Mouse (Mus musculus) liver, postnatal 0 days (tissue): Measurements from ENCODE around the gene Slc16a3. TPM values are rescaled to one million over a fixed set of nuclear protein-coding genes. Genes with fewer than 3 reads are reported as not detected.

Experiments
- ATAC-seq: fragments of 200-750 bp; cut with Nextera tagmentation; 2 replicates; pipeline ENCODE4 v1.8.0; 2017; ENCODE audit warnings: mild to moderate bottlenecking, moderate library complexity
- DNase-seq: peaks from one replicate; pipeline ENCODE4 v3.0.0-alpha.2; 2016
- H3K27ac ChIP-seq: fragments of 300-500 bp; sonication (generic); 2 replicates; pipeline ENCODE4 v1.5.1; 2014; ENCODE audit warnings: antibody characterized with exemption, moderate library complexity, mild to moderate bottlenecking, low read depth
- H3K27me3 ChIP-seq: fragments of 300-500 bp; sonication (generic); 2 replicates; pipeline ENCODE4 v1.6.1; 2014; ENCODE audit warnings: low read length, control low read depth, mixed read lengths; ENCODE audit not compliant: insufficient read depth
- H3K36me3 ChIP-seq: fragments of 300-500 bp; sonication (generic); replicated peaks from 2 replicates; pipeline ENCODE4 v1.6.1; 2014; ENCODE audit warnings: mild to moderate bottlenecking, control low read depth, low read length, moderate library complexity, mixed read lengths; ENCODE audit not compliant: insufficient read depth
- H3K4me1 ChIP-seq: fragments of 300-500 bp; sonication (generic); 2 replicates; pipeline ENCODE4 v1.6.1; 2014; ENCODE audit warnings: antibody characterized with exemption, mild to moderate bottlenecking, control low read depth; ENCODE audit not compliant: insufficient read depth
- H3K4me2 ChIP-seq: fragments of 300-500 bp; sonication (generic); 2 replicates; pipeline ENCODE4 v1.6.1; 2014; ENCODE audit warnings: low read depth, mild to moderate bottlenecking, low read length, moderate library complexity, mixed read lengths
- H3K4me3 ChIP-seq: fragments of 300-500 bp; sonication (generic); 2 replicates; pipeline ENCODE4 v1.5.1; 2014; ENCODE audit warnings: low read depth, low read length
- H3K9ac ChIP-seq: fragments of 300-500 bp; sonication (generic); replicated peaks from 2 replicates; pipeline ENCODE4 v1.6.1; 2014; ENCODE audit warnings: mild to moderate bottlenecking, moderate library complexity
- H3K9me3 ChIP-seq: fragments of 300-500 bp; sonication (generic); 2 replicates; pipeline ENCODE4 v1.6.1; 2016; ENCODE audit warnings: mild to moderate bottlenecking, control low read depth, low read length, mixed read lengths
- CTCF ChIP-seq: sonication (generic); IDR thresholded peaks from 2 replicates; pipeline ENCODE4 v1.5.1; 2016; ENCODE audit warnings: antibody characterized with exemption, low read depth
- EP300 ChIP-seq: IDR thresholded peaks from 2 replicates; pipeline ENCODE4 v1.6.1; 2016; ENCODE audit warnings: antibody characterized with exemption, low read depth, mild to moderate bottlenecking
- WGBS: fragments of 180-500 bp; shearing (Covaris S2); extraction: QIAGEN DNeasy Blood & Tissue Kit; methylation state at CpG from one replicate; pipeline ENCODE4 v1.1.7; 2014; ENCODE audit not compliant: insufficient replicate concordance; 5-methylcytosine and 5-hydroxymethylcytosine counted together
- polyA plus RNA-seq: library from polyadenylated mRNA; unstranded; fragments of >200 nt; fragmentation: Nextera tagmentation; extraction: Ambion mirVana; gene quantifications from 2 replicates; pipeline ENCODE4 v1.2.1, GENCODE M21; 2015

The Slc16a3 gene
- polyA plus RNA-seq, 1 experiment from 2014 or later, result 13.9 TPM

GRCm38 (mm10) chr11:120904561-120904960 is 43.7 kb upstream of the Slc16a3 start:
- Histone ChIP-seq H3K4me3 (no peak overlapping the region), H3K27ac (no peak overlapping the region), H3K4me2 (no peak overlapping the region), H3K27me3 (no peaks in the 10 kb centered on the region), H3K9ac (no peak overlapping the region), H3K4me1 (peaks cover 33% of the 10 kb centered on the region), H3K9me3 (no peaks in the 10 kb centered on the region), H3K36me3 (no peaks in the 10 kb centered on the region)
- TF ChIP-seq EP300 (no peak), CTCF (no peak)
- WGBS, result 91% methylated on average over 3 of the region's 3 CpGs
- ATAC-seq, result no peak
- DNase-seq, result no peak

- ATAC-seq, result peak; percentile 82
- WGBS, result 0% methylated on average over 1 of the region's 1 CpGs
- H3K9ac ChIP-seq, result no peak overlapping the region
Observed at GRCm38 (mm10) chr11:120905430-120905873, 42.8 kb upstream of the Slc16a3 start.

GRCm38 (mm10) chr11:120913796-120914195 is 34.5 kb upstream of the Slc16a3 start:
- Histone ChIP-seq H3K9ac (no peak overlapping the region), H3K4me2 (no peak overlapping the region), H3K27ac (no peak overlapping the region), H3K36me3 (no peaks in the 10 kb centered on the region; the same call in 1 of the 2 replicates), H3K4me3 (no peak overlapping the region), H3K27me3 (no peaks in the 10 kb centered on the region), H3K4me1 (peaks cover 3% of the 10 kb centered on the region; the same call in 1 of the 2 replicates), H3K9me3 (no peaks in the 10 kb centered on the region)
- ATAC-seq, result no peak
- 89% methylated on average over 4 of the region's 4 CpGs for WGBS
- no peak for DNase-seq
- TF ChIP-seq CTCF (no peak), EP300 (no peak)

More at GRCm38 (mm10) chr11:120905430-120905873, 42.8 kb upstream of the Slc16a3 start:
- Histone ChIP-seq H3K4me1 (peaks cover 30% of the 10 kb centered on the region), H3K4me2 (no peak overlapping the region), H3K36me3 (no peaks in the 10 kb centered on the region), H3K27ac (no peak overlapping the region), H3K9me3 (no peaks in the 10 kb centered on the region), H3K4me3 (no peak overlapping the region), H3K27me3 (no peaks in the 10 kb centered on the region)
- peak; percentile 88 for DNase-seq
- TF ChIP-seq EP300 (no peak), CTCF (peak; percentile 100)

- ATAC-seq (no peak), DNase-seq (peak; percentile 54)
- 36% methylated on average over 3 of the region's 3 CpGs for WGBS
- Histone ChIP-seq H3K4me3 (no peak overlapping the region), H3K36me3 (peaks cover 4% of the 10 kb centered on the region), H3K4me1 (peaks cover 3% of the 10 kb centered on the region; the same call in 1 of the 2 replicates), H3K9ac (no peak overlapping the region), H3K9me3 (no peaks in the 10 kb centered on the region), H3K27me3 (no peaks in the 10 kb centered on the region), H3K27ac (0 out of 2 replicates have a peak overlapping the region, but pooled peaks have one; percentile 31), H3K4me2 (no peak overlapping the region)
- peak; percentile 35; the same call in 1 of the 2 replicates for TF ChIP-seq EP300
- no peak for TF ChIP-seq CTCF
Observed at GRCm38 (mm10) chr11:120916477-120916876, 31.8 kb upstream of the Slc16a3 start.

- 93% methylated on average over 5 of the region's 5 CpGs for WGBS
- H3K4me2 ChIP-seq, result no peak overlapping the region
- no peaks in the 10 kb centered on the region for H3K27me3 ChIP-seq
- no peak for DNase-seq
- H3K4me3 ChIP-seq, result no peak overlapping the region
- ATAC-seq, result no peak
- peaks cover 4% of the 10 kb centered on the region for H3K36me3 ChIP-seq
- H3K27ac ChIP-seq, result no peak overlapping the region
- no peaks in the 10 kb centered on the region for H3K9me3 ChIP-seq
- H3K4me1 ChIP-seq, result peaks cover 3% of the 10 kb centered on the region; the same call in 1 of the 2 replicates
- no peak overlapping the region for H3K9ac ChIP-seq
- TF ChIP-seq CTCF, result no peak
Observed at GRCm38 (mm10) chr11:120917756-120918155, 30.5 kb upstream of the Slc16a3 start.

GRCm38 (mm10) chr11:120922528-120922927 is 25.8 kb upstream of the Slc16a3 start:
- ATAC-seq, result no peak
- Histone ChIP-seq H3K4me1 (no peaks in the 10 kb centered on the region), H3K9me3 (no peaks in the 10 kb centered on the region), H3K36me3 (peaks cover 6% of the 10 kb centered on the region), H3K4me2 (no peak overlapping the region), H3K27me3 (no peaks in the 10 kb centered on the region), H3K4me3 (no peak overlapping the region), H3K9ac (no peak overlapping the region), H3K27ac (no peak overlapping the region)
- WGBS, result 78% methylated on average over 3 of the region's 3 CpGs
- no peak for DNase-seq
- TF ChIP-seq CTCF (no peak), EP300 (no peak)
